Mouse (Mus musculus) lung, postnatal 0 days (tissue): ENCODE data around the gene Sema3b.

Experiments
- CTCF ChIP-seq: IDR thresholded peaks from 2 replicates; pipeline ENCODE4 v1.5.1; 2016; ENCODE audit warnings: antibody characterized with exemption, mild to moderate bottlenecking
- EP300 ChIP-seq: IDR thresholded peaks from 2 replicates; pipeline ENCODE4 v1.6.1; 2016; ENCODE audit warnings: antibody characterized with exemption, mild to moderate bottlenecking, control low read depth

- TF ChIP-seq CTCF, result no peak
- TF ChIP-seq EP300, result peak; percentile 69
These were observed 40.4 kb downstream of the Sema3b start for GRCm38 (mm10) chr9:107568331-107569261.
